Mouse (Mus musculus) left cerebral cortex, postnatal 10 days (tissue): ENCODE measurements at regions not wholly inside any gene's neighbourhood (a gene's known extent, or its start where the extent isn't known, plus 50 kb on each side); places are given as distances from the start of the nearest gene placed in this dataset.
A peak's percentile ranks its signal among the peaks of the same experiment; 100 is the strongest.

ENCODE experiments used
- DNase-seq, 2 experiments: peaks; one replicate each; pipeline ENCODE4 v3.0.0; 2021 to 2022; ENCODE audit warnings: low spot score in 2 of 2, mixed read lengths in 1 of 2; ENCODE audit errors: extremely low spot score in 1 of 2
- intact Hi-C: fragments of 180-260 bp; cut with DNase I; formaldehyde crosslinking; loops from one replicate; pipeline ENCODE4 v1.15.1; 2025

DNA sequence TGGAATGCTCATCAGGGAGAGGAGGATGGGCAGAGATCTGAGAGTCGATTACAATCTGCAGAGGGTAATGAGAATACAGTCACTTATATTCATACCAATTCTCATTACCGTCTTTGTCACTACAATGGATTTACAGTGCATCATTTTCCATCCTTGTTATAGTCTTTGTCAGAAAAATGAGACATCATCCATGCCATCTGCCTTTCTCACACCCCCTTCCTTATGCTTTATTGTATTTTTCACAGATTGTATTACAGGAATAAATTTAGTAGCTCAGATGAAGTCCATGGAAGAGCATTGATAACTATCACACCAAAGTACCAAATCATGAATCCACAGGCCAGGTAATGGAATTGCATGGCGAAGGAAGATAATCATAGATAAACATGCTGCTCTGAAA is 779.5 kb downstream of the Cenpc1 start:
- intact Hi-C loops = no loop called here
- no peak for DNase-seq

- intact Hi-C loops = no loop called here
- DNase-seq = no peak
Observed at GRCm38 (mm10) chr5:85248453-85248852, 816.9 kb downstream of the Cenpc1 start.

DNA sequence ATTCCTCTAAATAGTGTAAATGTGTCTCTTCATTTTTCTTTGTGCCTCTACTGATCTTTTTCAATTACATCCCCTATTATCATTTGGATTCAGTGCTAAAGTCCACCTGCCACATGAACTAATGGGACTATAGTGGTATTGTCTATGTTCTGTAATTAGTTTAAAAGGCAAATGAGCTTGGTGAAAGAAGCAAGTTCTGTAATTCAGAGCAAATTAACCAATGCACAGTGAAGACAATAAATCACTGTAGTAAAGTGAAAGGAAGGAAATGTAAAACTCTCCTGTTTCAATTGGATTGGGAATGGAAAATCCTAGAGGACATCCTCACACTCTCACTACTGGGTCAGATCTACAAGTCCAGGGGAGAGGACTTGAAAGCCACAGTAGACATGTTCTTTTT is 823.2 kb upstream of the Epha5 start:
- no peak for DNase-seq
- intact Hi-C loops = no loop called here

- DNase-seq = peak in 1 of 2 experiments; percentile 14
- intact Hi-C loops = no loop called here
Observed at GRCm38 (mm10) chr5:85239509-85240031, 822.4 kb upstream of the Epha5 start.
